Mouse (Mus musculus) hindbrain, embryonic 14.5 days (tissue): ENCODE results near the gene Trp53i13. TPM values are rescaled to one million over a fixed set of nuclear protein-coding genes. Genes with fewer than 3 reads are reported as not detected.
"Not testable (repeated sequence)": the region's sequence is repeated elsewhere in the genome, so short reads cannot be mapped to it uniquely, and the experiment has no call there.

Experiments used
- ATAC-seq: fragments of 200-750 bp; cut with Nextera tagmentation; 2 replicates; pipeline ENCODE4 v1.8.0; 2017; ENCODE audit warnings: moderate number of reproducible peaks, mild to moderate bottlenecking, moderate TSS enrichment, moderate library complexity; ENCODE audit not compliant: low FRiP score
- DNase-seq: peaks from one replicate; pipeline ENCODE4 v3.0.0-alpha.2; 2015; ENCODE audit warnings: low spot score
- H3K27ac ChIP-seq: fragments of 300-500 bp; sonication (generic); 2 replicates; pipeline ENCODE4 v1.5.1; 2014; ENCODE audit warnings: mild to moderate bottlenecking, moderate library complexity
- H3K27me3 ChIP-seq: fragments of 300-500 bp; sonication (generic); 2 replicates; pipeline ENCODE4 v1.6.1; 2014; ENCODE audit warnings: mild to moderate bottlenecking, low read length, mixed read lengths; ENCODE audit not compliant: control insufficient read depth, insufficient read depth
- H3K36me3 ChIP-seq: fragments of 300-500 bp; sonication (generic); replicated peaks from 2 replicates; pipeline ENCODE4 v1.6.1; 2014; ENCODE audit not compliant: control insufficient read depth, insufficient read depth
- H3K4me1 ChIP-seq: fragments of 300-500 bp; sonication (generic); replicated peaks from 2 replicates; pipeline ENCODE4 v1.6.1; 2014; ENCODE audit warnings: antibody characterized with exemption, low read length, mixed read lengths; ENCODE audit not compliant: control insufficient read depth, insufficient read depth
- H3K4me2 ChIP-seq: fragments of 300-500 bp; sonication (generic); replicated peaks from 2 replicates; pipeline ENCODE4 v1.6.1; 2014; ENCODE audit warnings: mild to moderate bottlenecking, moderate library complexity
- H3K4me3 ChIP-seq: fragments of 300-500 bp; sonication (generic); replicated peaks from 2 replicates; pipeline ENCODE4 v1.5.1; 2014; ENCODE audit warnings: mild to moderate bottlenecking, low read length
- H3K9ac ChIP-seq: fragments of 300-500 bp; sonication (generic); 2 replicates; pipeline ENCODE4 v1.6.1; 2014
- H3K9me3 ChIP-seq: fragments of 300-500 bp; sonication (generic); 2 replicates; pipeline ENCODE4 v1.6.1; 2016; ENCODE audit warnings: low read length; ENCODE audit not compliant: control insufficient read depth
- WGBS: fragments of 180-500 bp; shearing (Covaris S2); extraction: QIAGEN DNeasy Blood & Tissue Kit; methylation state at CpG from one replicate; pipeline ENCODE4 v1.1.7; 2014; 5-methylcytosine and 5-hydroxymethylcytosine counted together
- polyA plus RNA-seq: library from polyadenylated mRNA; unstranded; fragments of >200 nt; fragmentation: Nextera tagmentation; extraction: Ambion mirVana; gene quantifications from 2 replicates; pipeline ENCODE4 v1.2.1, GENCODE M21; 2014

Gene Trp53i13
- 13.3 and 15.1 TPM in 2 replicates for polyA plus RNA-seq

DNA sequence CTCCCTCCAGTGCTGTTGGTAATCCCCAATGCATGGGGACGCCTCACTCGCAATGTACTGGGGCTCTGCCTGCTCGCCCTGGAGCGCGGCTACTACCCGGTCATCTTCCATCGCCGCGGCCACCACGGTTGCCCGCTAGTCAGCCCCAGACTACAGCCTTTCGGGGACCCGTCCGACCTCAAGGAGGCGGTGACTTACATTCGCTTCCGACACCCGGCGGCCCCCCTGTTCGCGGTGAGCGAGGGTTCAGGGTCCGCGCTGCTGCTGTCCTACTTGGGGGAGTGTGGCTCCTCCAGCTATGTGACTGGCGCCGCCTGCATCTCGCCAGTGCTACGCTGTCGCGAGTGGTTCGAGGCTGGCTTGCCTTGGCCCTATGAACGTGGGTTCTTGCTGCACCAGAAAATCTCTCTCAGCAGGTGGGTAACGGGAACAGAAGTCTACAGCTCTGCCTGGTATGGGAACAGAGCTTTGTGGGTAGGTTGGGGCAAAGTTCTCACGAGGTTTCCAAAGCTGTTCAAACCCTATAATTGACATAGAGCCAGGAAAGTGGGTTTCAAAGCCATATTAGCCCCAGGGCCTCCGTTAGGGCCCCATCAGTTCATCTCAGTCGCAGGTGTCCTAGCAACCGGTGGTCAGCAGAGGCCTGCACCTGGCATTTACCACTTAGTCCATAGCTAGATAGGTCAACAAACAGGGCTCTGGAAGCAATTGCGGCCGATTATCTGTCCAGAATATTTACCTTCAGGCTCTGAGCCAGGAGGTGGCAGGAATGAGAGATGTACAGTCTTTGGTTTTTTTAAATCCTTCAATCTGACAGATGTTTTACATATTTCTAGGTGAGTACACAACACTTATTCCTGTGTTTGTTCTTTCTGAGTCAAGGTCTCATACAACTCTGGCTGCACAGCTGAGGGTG lies at the start of gene Trp53i13:
TSS of gene Trp53i13 (minus strand) at position 344 of the 916 bp plus-strand sequence.
- 8% methylated on average over 39 of the region's 39 CpGs for WGBS

GRCm38 (mm10) chr11:77545261-77545660 lies 29.5 kb upstream of the Trp53i13 start:
- H3K9me3 ChIP-seq: no peaks in the 10 kb centered on the region
- no peaks in the 10 kb centered on the region for H3K4me1 ChIP-seq
- no peak overlapping the region for H3K4me3 ChIP-seq
- ATAC-seq: no peak
- 96% methylated on average over 7 of the region's 7 CpGs for WGBS
- H3K27ac ChIP-seq: no peak overlapping the region
- H3K27me3 ChIP-seq: no peaks in the 10 kb centered on the region
- DNase-seq: no peak
- H3K36me3 ChIP-seq: peaks cover 92% of the 10 kb centered on the region
- no peak overlapping the region for H3K4me2 ChIP-seq
- no peak overlapping the region for H3K9ac ChIP-seq

More for the DNA sequence above, at the start of gene Trp53i13:
- Histone ChIP-seq H3K4me2 (peak within 1 kb of the TSS; percentile 97), H3K9ac (peak within 1 kb of the TSS; percentile 57), H3K4me1 (peaks cover 30% of the 10 kb centered on the region), H3K4me3 (peak within 1 kb of the TSS; percentile 45), H3K27ac (no peak within 1 kb of the TSS), H3K27me3 (peaks cover 24% of the 10 kb centered on the region), H3K36me3 (no peaks in the 10 kb centered on the region), H3K9me3 (no peaks in the 10 kb centered on the region)
- ATAC-seq (no peak), DNase-seq (no peak)

DNA sequence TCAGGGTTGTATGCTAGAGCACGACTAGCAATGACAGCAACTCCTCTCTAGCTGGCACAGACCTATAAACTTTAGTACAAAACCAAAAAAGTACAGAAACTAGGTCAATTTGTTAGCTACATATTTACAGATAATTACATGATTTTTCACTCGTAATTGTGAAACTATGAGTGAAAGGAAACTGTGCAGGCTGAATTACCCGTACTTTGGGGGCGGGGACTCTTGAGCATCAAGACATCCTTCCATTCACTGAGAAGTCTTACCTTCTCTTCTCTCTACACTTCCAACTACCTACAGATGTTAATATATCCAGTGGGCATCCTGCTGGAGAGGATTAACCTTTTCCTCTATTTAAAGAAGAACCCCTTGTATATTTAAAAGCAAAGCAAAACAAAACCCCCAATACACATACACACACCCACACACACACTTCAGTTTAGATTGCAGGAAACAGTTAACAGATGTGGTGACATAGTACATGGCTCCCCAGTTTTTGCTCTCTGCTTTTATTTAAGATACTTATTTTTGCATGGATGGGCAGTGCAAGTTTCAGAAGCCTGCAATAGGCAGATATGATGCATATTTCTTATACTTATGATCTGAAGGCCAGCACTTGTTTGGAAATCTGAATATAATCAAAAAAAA lies 16.5 kb upstream of the Trp53i13 start:
- 92% methylated on average over 4 of the region's 4 CpGs for WGBS
- no peak for DNase-seq
- H3K27me3 ChIP-seq: no peaks in the 10 kb centered on the region
- no peak overlapping the region for H3K27ac ChIP-seq
- no peak overlapping the region for H3K4me3 ChIP-seq
- peaks cover 49% of the 10 kb centered on the region for H3K36me3 ChIP-seq
- H3K9ac ChIP-seq: no peak overlapping the region
- no peak for ATAC-seq
- H3K4me1 ChIP-seq: no peaks in the 10 kb centered on the region
- no peak overlapping the region for H3K4me2 ChIP-seq
- H3K9me3 ChIP-seq: no peaks in the 10 kb centered on the region

GRCm38 (mm10) chr11:77530862-77531261 lies 15.1 kb upstream of the Trp53i13 start:
- H3K4me2 ChIP-seq: no peak overlapping the region
- H3K4me1 ChIP-seq: no peaks in the 10 kb centered on the region
- H3K4me3 ChIP-seq: no peak overlapping the region
- no peak for DNase-seq
- WGBS: 92% methylated on average over 2 of the region's 2 CpGs
- H3K27ac ChIP-seq: no peak overlapping the region
- peaks cover 35% of the 10 kb centered on the region for H3K36me3 ChIP-seq
- no peaks in the 10 kb centered on the region for H3K27me3 ChIP-seq
- no peaks in the 10 kb centered on the region for H3K9me3 ChIP-seq
- ATAC-seq: no peak
- no peak overlapping the region for H3K9ac ChIP-seq

DNA sequence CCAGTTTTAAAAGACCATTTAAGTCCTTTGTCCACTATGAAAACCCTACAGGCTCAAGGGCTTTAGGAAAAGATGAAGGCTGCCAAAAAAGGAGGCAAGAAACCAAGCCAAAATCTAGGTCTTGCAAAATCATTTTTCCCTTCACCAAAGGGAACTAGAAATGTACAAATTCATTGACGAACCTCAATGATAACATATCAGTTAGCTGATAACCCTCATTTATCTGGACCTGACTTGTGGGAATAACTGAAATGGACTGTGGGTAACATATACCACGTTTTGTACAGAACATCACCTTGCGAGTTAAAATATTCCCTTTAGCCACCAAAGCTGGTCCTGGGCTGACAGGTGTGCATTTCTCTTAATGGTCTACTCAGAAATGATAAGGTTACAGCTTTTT lies 13.9 kb upstream of the Trp53i13 start:
- ATAC-seq (no peak), DNase-seq (no peak)
- H3K4me1 ChIP-seq: no peaks in the 10 kb centered on the region
- H3K27ac ChIP-seq: no peak overlapping the region
- H3K27me3 ChIP-seq: no peaks in the 10 kb centered on the region
- no peak overlapping the region for H3K9ac ChIP-seq
- H3K9me3 ChIP-seq: no peaks in the 10 kb centered on the region
- 88% methylated on average over 3 of the region's 3 CpGs for WGBS
- no peak overlapping the region for H3K4me3 ChIP-seq
- H3K4me2 ChIP-seq: no peak overlapping the region
- peaks cover 26% of the 10 kb centered on the region for H3K36me3 ChIP-seq

GRCm38 (mm10) chr11:77528420-77528819 lies 12.6 kb upstream of the Trp53i13 start:
- not testable (repeated sequence) for ATAC-seq, H3K4me2 ChIP-seq, DNase-seq, H3K9ac ChIP-seq, H3K4me1 ChIP-seq, H3K27ac ChIP-seq, H3K9me3 ChIP-seq, H3K4me3 ChIP-seq, H3K27me3 ChIP-seq
- H3K36me3 ChIP-seq: peaks cover 19% of the 10 kb centered on the region; the same call in 1 of the 2 replicates
- 93% methylated on average over 3 of the region's 3 CpGs for WGBS

DNA sequence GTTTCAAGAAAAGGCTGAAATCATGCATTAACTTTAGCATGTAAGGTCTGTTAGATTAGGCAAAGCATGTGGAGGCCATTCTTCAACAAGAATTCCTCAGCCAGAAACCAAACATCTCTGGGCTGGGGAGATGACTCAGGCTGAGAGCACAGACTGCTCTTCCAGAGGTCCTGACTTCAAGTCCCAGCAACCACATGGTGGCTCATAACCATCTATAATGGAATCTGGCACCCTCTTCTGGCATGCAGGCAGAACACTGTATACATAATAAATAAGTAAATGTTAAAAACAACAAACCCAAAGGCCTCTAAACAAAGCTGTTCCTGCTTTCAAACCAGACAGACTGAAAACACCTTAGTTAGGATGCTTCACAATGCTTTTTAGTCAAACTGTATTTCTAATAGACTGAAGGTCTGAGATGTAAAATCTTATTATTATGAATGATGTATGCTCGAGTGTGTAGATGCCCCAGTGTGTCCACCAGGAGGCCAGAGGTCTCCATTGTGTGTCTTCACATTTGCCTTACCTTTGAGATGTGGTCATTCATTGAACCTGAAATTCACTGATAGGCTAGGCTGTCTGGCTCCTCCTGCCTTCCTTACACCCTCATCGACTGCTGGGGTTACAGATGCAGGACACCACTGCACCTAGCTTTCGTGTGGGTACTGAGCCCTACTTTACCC lies 10.2 kb upstream of the Trp53i13 start:
- Histone ChIP-seq H3K27ac (no peak overlapping the region), H3K4me1 (no peaks in the 10 kb centered on the region), H3K27me3 (no peaks in the 10 kb centered on the region), H3K9me3 (no peaks in the 10 kb centered on the region), H3K4me2 (no peak overlapping the region), H3K36me3 (0 out of 2 replicates have a peak, but pooled peaks cover 8% of the 10 kb centered on the region), H3K4me3 (no peak overlapping the region), H3K9ac (no peak overlapping the region)
- DNase-seq (no peak), ATAC-seq (no peak)
- WGBS: 83% methylated on average over 3 of the region's 3 CpGs

- no peak overlapping the region for H3K4me3 ChIP-seq
- H3K9me3 ChIP-seq: no peaks in the 10 kb centered on the region
- DNase-seq (no peak), ATAC-seq (no peak)
- WGBS: 43% methylated on average over 5 of the region's 5 CpGs
- peaks cover 7% of the 10 kb centered on the region; the same call in 1 of the 2 replicates for H3K4me1 ChIP-seq
- H3K36me3 ChIP-seq: no peaks in the 10 kb centered on the region
- H3K4me2 ChIP-seq: no peak overlapping the region
- H3K27me3 ChIP-seq: peaks cover 4% of the 10 kb centered on the region; the same call in 1 of the 2 replicates
- H3K27ac ChIP-seq: no peak overlapping the region
- no peak overlapping the region for H3K9ac ChIP-seq
Observed at GRCm38 (mm10) chr11:77520601-77521529, 5.1 kb upstream of the Trp53i13 start.
